Mouse (Mus musculus): ENCODE data around the gene Gm5788. TPM values are rescaled to one million over a fixed set of nuclear protein-coding genes. Genes with fewer than 3 reads are reported as not detected.
A peak's percentile ranks its signal among the peaks of the same experiment; 100 is the strongest.
"Not testable (repeated sequence)": the region's sequence is repeated elsewhere in the genome, so short reads cannot be mapped to it uniquely, and the experiment has no call there.

The Gm5788 gene
- total RNA-seq (2021) = not detected

DNA sequence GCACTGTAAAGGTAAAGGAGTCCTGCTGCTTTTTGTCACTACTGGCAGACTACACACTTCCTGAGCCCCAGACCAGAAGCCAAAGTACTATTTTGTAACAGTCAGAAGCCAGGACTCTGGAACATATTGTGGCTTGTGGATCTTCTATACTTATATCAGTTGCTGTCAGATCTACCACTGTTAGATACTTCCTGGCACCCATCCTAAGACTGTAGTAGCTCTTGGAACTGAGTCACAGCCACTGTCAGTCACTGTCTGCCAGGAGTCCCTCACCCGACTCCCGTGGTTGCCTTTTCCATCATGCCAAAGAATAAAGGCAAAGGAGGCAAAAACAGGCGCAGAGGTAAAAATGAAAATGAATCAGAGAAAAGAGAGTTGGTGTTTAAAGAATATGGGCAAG lies at the start of gene Gm5788:
Gene Gm5788 (plus strand): TSS at position 301 of the 400 bp plus-strand sequence.
- intact Hi-C loops (cut with DNase I); DNase-seq (ENCODE audit: low spot score): not testable (repeated sequence)

DNA sequence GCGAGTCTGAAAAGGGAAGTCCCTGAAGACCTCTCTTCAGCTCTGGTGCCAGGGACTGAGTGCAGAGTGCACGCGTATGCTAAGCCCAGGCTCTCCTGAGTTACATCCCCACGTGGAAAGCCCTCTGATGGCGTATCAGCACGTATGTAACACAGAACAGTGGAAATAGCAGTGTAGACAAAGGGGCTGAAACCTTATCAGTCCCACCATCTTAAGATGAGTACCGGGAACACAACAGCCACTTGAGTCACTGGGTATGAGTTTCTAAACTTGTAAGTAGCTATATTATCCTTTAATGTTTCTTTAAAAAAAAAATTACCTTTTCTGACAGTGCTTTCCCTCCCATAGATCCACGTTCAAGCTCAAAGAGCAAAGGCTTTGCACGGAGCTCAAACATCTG lies 45.1 kb upstream of the Gm5788 start:
- intact Hi-C loops (cut with DNase I) = no loop called here

DNA sequence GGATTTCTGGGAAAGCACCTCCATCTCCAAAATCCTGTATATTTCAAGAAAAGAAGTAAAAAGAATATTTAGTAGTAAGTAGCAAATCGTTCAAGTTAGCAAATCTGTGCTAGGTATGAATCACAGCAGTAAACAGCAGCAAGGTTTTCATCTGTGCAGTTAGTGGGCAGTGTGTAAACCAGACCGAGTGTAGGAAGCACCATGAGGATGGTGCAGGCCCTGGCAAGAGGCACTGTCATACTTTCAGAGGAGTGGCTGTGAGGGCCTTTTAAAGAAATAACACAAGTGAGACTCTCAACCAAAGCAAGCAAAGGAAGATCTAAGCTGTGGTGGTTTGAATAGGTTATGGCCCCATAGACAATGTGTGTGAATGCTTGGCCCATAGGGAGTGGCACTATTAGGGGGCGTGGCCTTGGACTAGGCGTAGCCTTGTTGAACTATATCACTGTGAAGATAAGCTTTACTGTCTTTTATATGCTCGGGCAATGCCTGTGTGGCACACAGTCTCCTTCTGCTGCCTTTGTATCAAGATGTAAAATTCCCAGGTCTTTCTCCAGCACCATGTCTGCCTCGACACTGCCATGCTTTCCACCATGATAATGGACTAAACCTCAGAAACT lies 29.7 kb upstream of the Gm5788 start:
- intact Hi-C loops (cut with DNase I) = no loop called here
- DNase-seq (ENCODE audit: low spot score) = no peak

More for the DNA sequence above, 45.1 kb upstream of the Gm5788 start:
- no peak for DNase-seq (ENCODE audit: low spot score)

DNA sequence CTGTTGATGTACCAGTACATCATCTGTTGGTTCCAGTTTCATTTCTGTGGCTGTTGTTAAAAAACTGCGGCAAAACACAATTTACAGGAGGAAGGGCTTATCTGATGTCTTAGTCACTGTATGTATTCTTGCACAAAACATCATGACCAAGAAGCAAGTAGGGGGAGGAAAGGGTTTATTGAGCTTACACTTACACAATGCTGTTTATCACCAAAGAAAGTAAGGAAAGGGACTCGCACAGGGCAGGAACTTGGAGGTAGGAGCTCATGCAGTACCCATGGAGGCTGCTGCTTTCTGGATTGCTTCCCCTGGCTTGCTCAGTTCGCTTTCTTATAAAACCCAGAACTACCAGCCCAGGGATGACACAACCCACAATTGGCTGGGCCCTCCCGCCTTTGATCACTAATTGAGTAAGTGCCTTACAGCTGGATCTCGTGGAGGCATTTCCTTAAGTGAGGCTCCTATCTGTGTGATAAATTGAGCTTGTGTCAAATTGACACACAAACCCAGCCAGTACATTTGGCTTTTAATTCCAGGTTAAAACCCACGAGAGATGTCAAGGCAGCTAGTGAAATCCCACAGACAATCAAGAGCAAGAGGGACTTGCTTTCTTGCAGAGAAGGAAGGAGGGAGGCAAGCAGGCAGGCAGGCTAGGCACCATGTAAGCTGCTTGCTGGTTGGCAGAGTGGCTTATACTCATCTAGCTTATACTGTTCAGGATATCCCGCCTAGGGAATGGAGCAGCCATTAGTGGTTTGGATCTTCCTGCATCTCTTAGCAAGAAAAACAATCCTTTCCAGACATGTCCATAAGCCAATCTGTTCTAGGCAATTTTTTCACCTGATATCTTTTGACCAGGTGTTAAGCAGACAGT lies 24.0 kb upstream of the Gm5788 start:
- intact Hi-C loops (cut with DNase I) = loop anchor here (2.0 kb wide), 1 partner anchor 26 kb away; the partner anchor contains the start of gene Alkbh1
- no peak for DNase-seq (ENCODE audit: low spot score)

DNA sequence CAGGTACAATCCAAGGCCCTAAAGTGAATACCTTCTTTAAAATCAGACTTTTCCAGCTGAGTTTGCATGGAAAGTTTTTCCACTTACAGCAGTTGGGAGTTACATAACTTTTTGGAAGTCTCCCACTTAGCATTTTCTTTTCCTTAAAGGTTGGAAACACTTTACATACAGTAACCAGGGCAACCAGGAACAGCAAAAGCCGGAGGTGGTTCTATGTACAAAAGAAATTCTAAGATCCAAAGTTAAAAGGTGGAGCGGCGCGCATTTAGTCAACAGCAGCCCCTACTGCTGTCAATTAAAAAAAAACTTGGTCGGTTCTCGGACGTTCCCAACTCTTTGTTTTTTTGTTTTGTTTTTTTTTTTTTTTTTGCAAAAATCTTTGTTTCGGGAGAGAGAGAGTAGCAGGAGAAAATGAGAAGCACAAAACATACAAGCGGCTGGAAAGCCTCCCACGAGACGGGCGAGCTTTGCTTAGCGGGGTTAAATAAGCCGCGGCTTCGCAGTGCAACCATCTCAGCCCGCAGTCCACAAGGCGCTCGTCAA lies 23.0 kb upstream of the Gm5788 start:
- no peak for DNase-seq (ENCODE audit: low spot score)
- intact Hi-C loops (cut with DNase I) = loop anchor here (2.0 kb wide), 1 partner anchor 27 kb away; the partner anchor contains the start of gene Alkbh1

DNA sequence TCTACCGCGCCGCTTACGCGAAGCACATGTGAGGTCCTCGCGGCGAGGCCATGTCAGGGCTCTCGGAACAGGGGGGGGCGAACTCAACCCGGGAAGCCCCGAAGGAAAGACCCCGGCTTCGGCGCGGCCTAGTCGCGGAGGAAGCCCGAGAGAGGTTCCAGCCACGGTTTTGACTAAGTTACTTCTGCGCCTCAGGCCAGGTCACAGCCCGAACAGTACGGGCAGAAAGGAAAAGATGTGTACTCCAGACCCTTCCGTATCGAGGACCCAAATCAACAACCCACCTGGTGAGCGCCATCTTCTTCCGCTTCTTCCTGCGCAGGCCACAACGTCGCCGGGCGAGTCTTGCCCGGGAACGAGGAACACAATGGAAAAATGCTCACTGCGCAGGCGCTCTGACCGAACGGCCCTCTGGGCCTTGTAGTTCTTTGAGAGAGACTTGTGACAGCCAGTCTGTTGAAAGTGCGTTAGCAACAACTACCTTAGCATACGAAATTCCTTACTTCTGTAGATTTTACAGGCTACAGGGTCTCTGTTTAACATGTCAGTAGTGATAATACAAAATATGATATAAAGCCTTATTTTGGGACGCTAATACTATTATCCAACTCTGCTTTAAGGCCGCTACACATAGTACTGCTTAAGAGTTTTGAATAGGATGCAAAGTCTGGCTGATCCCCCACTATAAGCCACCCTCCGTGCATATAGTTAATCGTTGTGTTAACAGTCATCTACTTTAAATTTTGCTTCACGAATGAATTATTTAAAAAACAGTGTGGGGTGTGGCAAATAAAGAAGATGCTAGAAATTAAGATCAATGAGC lies 22.3 kb upstream of the Gm5788 start, which contains the start of gene Snw1:
Gene Snw1 (minus strand): TSS at position 311 of the 823 bp plus-strand sequence.
- intact Hi-C loops (cut with DNase I) = loop anchor here (2.0 kb wide), 1 partner anchor 27 kb away; the partner anchor contains the start of gene Alkbh1

DNA sequence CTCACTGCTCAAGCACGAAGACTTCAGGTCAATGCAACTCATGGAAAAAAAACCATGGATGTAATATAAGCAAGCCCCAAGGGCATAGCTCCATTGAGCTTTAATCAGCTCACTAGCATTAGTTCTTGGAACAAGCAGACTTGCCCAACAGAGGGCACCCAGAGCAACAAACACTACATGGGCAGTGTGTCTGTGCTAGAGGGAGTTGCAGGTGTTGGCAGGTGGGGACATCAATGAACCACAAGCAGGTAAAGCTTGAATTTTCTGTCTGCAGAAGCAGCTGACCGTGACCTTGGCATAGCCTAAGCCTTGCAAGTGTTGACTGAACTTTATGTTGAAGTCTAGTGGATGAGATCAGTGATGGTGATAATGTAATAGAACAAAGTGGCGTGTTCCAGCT lies 19.8 kb upstream of the Gm5788 start:
- intact Hi-C loops (cut with DNase I) = no loop called here
- DNase-seq (ENCODE audit: low spot score) = no peak

More for the DNA sequence above, 22.3 kb upstream of the Gm5788 start, which contains the start of gene Snw1:
- peak; percentile 90 for DNase-seq (ENCODE audit: low spot score)

DNA sequence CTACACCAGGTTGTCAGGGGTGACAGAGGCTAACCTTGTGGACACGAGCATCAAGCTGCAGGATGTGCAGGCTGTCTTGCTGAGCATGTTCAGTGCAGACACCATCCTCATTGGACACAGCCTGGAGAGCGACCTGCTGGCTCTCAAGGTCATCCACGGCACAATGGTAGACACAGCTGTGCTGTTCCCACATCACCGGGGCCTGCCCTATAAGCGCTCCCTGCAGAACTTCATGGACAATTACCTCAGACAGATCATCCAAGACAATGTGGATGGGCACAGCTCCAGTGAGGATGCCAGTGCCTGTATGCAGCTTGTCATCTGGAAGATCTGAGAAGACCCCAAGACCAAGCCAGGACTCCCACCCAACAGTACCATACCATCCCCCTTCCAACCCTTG lies 12.0 kb upstream of the Gm5788 start:
- intact Hi-C loops (cut with DNase I); DNase-seq (ENCODE audit: low spot score): not testable (repeated sequence)

DNA sequence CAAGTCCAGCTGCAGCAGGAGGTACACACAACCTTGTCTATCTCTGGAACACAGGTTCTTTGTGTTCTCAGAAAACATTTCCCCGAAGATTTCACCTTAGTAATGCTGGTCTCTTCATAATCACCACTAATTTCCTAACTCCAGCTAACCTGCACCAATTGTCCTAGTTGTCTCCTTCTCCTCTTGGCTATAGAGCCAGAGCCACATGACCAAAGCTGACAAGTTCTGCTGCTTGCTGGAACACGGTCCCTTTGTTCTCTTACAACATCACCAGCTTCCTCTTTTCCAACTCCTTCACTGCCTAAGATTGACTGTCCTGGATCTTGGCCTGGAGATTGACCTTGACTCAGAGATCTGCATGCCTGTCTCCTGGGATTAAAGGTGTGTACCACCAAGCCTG lies 5.8 kb upstream of the Gm5788 start:
- DNase-seq (ENCODE audit: low spot score); intact Hi-C loops (cut with DNase I): not testable (repeated sequence)

DNA sequence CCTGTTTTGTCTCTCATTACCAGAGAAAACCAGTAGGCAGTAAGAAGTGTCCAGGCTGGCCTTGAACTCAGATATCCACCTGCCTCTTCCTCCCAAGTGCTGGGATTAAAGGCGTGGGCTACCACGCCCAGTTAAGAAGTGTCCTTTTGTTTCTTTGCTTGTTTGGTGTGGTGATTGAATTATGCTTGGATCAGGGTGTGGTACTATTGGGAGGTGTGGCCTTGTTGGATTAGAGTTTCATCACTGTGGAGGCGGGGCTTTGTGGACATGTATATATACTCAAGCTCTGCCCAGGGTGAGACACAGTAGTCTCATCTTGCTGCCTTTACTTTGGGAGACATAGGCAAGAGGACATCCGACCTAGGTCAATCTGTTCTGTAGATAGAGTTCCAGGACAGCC lies 19.5 kb downstream of the Gm5788 start, which contains the start of gene Gm8300:
Gene Gm8300 (plus strand): TSS at position 301 of the 400 bp plus-strand sequence.
- intact Hi-C loops (cut with DNase I); DNase-seq (ENCODE audit: low spot score): not testable (repeated sequence)

DNA sequence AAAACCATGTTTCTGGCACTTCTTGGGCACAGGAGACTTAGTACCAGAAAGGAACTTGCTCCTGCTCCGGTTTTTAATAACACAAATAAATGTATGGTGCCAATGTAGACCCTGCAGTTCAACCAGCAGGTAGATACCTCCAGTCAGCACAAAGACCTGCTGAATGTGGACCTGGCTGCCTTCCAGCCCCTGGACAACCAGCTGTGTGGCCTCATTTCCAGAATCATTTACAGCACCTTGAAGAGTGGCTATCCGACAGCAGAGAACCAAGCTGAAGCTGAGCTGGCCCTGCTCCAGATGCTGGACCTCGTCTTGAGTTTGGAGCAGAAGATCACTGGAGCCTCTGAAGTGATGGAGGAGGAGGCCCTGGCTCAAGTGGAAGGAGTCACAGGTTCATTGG lies 25.1 kb downstream of the Gm5788 start:
- DNase-seq (ENCODE audit: low spot score); intact Hi-C loops (cut with DNase I): not testable (repeated sequence)

DNA sequence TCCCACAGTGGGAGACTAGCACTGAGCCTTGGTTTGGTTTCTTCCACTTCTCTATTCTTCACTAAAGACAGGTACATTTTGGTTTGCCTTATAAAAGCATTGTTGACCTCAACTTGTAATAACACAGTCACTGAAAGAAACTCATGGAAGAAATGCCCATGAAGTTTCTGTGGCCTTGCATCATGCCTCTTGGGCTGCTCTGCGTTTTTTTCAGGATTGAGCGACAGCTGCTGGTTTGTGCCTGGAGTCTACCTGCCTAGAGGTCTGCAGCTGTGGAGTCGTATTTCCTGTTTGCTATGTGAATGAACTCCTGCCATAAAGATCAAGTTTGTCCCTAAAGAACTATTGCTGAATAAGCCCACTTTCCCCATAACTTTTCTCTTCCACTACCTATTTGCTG lies 49.4 kb downstream of the Gm5788 start:
- intact Hi-C loops (cut with DNase I) = no loop called here
- no peak for DNase-seq (ENCODE audit: low spot score)

Other genes starting within 250 kb of the Gm5788 start
- gene Vipas39, start 228.5 kb upstream of the Gm5788 start, total RNA-seq (2021) = 10 to 100 TPM; 21.7 to 23.1 TPM
- gene Ahsa1, start 228.2 kb upstream of the Gm5788 start, total RNA-seq (2021) = 100 to 1,000 TPM; 126 to 158 TPM
- not detected for gene Ism2, start 195.0 kb upstream of the Gm5788 start, total RNA-seq (2021)
- 10 to 100 TPM; 25.0 to 26.8 TPM for gene Sptlc2, start 106.4 kb upstream of the Gm5788 start, total RNA-seq (2021)
- 100 to 1,000 TPM; 169 to 172 TPM for gene Slirp, start 50.8 kb upstream of the Gm5788 start, total RNA-seq (2021)
- 10 to 100 TPM in 1 of 2 experiments, 1 to 10 TPM in 1; 9.5 to 13.1 TPM for gene Alkbh1, start 50.7 kb upstream of the Gm5788 start, total RNA-seq (2021)
- 10 to 100 TPM; 41.6 to 44.4 TPM for gene Snw1, start 22.4 kb upstream of the Gm5788 start, total RNA-seq (2021)
- gene Gm8300, start 19.6 kb downstream of the Gm5788 start, total RNA-seq (2021) = not detected
- gene Oog1, start 108.0 kb downstream of the Gm5788 start, total RNA-seq (2021) = not detected
- not detected for gene Gm4027, start 124.1 kb downstream of the Gm5788 start, total RNA-seq (2021)
- not detected for gene Gm16381, start 149.9 kb downstream of the Gm5788 start, total RNA-seq (2021)

Measured in heart, postnatal 25 days (tissue).